Mouse (Mus musculus): Measurements from ENCODE around the gene Xkr8. TPM values are rescaled to one million over a fixed set of nuclear protein-coding genes. Genes with fewer than 3 reads are reported as not detected.
"Not testable (repeated sequence)": the region's sequence is repeated elsewhere in the genome, so short reads cannot be mapped to it uniquely, and the experiment has no call there.

Xkr8 gene
- polyA plus RNA-seq (2012; ENCODE audit: insufficient read depth, insufficient read length, low replicate concordance, missing spikeins), result not detected in 2 replicates

- H3K27ac ChIP-seq (ENCODE audit: insufficient read depth, low read depth, low read length), result no peak within 1 kb of the TSS
- H3K4me1 ChIP-seq (ENCODE audit: control insufficient read depth, insufficient read depth, low read length), result peaks cover 7% of the 10 kb centered on the region
- H3K4me3 ChIP-seq (ENCODE audit: insufficient read depth, low read depth, low read length), result peak within 1 kb of the TSS; percentile 49
- TF ChIP-seq POLR2A (IDR thresholded peaks at IDR 0.05; ENCODE audit: insufficient read depth, low read depth, low read length), result no peak
- no peak for TF ChIP-seq CTCF (IDR thresholded peaks at IDR 0.05; ENCODE audit: insufficient read depth, low read depth, low read length)
- WGBS, result 4% methylated on average over 34 of the region's 34 CpGs
Measured at GRCm38 (mm10) chr4:132732148-132732684, at the start of gene Xkr8. Gene Xkr8 (minus strand): TSS chr4:132732546.

GRCm38 (mm10) chr4:132780288-132780687 is 47.9 kb upstream of the Xkr8 start:
- TF ChIP-seq CTCF (IDR thresholded peaks at IDR 0.05; ENCODE audit: insufficient read depth, low read depth, low read length), result no peak
- no peak for TF ChIP-seq POLR2A (IDR thresholded peaks at IDR 0.05; ENCODE audit: insufficient read depth, low read depth, low read length)
- Histone ChIP-seq H3K4me1 (ENCODE audit: control insufficient read depth, insufficient read depth, low read length) (no peaks in the 10 kb centered on the region), H3K4me3 (ENCODE audit: insufficient read depth, low read depth, low read length) (no peak overlapping the region), H3K27ac (ENCODE audit: insufficient read depth, low read depth, low read length) (no peak overlapping the region)
- 93% methylated on average over 4 of the region's 4 CpGs for WGBS

DNA sequence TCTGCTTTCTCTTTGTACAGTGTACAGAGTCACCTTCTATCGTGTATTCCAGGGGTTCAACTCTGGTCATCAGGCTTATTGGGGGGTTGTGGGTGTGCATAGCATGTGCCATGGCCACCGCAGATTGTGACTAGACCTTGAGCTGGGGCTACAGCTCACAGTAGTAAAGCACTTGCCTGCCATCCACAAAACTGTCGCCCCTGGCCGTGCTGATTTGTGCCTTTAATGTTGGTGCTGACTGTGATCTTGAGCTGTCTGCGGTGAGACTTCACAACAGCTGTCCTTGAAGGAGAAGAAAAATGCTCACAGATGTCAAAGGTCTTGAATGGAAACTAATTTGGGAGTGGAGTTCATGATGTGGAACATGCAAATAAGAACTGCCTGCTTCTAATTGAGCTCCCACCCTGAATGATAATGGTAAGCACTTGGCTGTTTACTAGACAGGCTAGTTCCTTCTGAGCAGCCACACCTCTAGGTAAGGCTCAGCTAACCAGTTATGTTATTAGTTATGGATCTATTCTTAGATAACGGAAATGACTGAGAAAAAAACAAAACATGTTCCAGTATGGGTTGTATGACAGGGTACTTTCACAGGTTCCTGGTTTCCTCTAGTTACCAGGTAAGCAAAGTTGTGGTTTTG is 46.3 kb upstream of the Xkr8 start:
- no peaks in the 10 kb centered on the region for H3K4me1 ChIP-seq (ENCODE audit: control insufficient read depth, insufficient read depth, low read length)
- no peak overlapping the region for H3K4me3 ChIP-seq (ENCODE audit: insufficient read depth, low read depth, low read length)
- no peak for TF ChIP-seq POLR2A (IDR thresholded peaks at IDR 0.05; ENCODE audit: insufficient read depth, low read depth, low read length)
- TF ChIP-seq CTCF (IDR thresholded peaks at IDR 0.05; ENCODE audit: insufficient read depth, low read depth, low read length), result no peak
- no peak overlapping the region for H3K27ac ChIP-seq (ENCODE audit: insufficient read depth, low read depth, low read length)
- WGBS, result 97% methylated on average over 6 of the region's 6 CpGs

- WGBS, result 83% methylated on average over 5 of the region's 5 CpGs
- TF ChIP-seq POLR2A (IDR thresholded peaks at IDR 0.05; ENCODE audit: insufficient read depth, low read depth, low read length), result no peak
- TF ChIP-seq CTCF (IDR thresholded peaks at IDR 0.05; ENCODE audit: insufficient read depth, low read depth, low read length), result no peak
- H3K4me1 ChIP-seq (ENCODE audit: control insufficient read depth, insufficient read depth, low read length), result no peaks in the 10 kb centered on the region
- no peak overlapping the region for H3K4me3 ChIP-seq (ENCODE audit: insufficient read depth, low read depth, low read length)
- no peak overlapping the region for H3K27ac ChIP-seq (ENCODE audit: insufficient read depth, low read depth, low read length)
Measured at GRCm38 (mm10) chr4:132776764-132777163, 44.4 kb upstream of the Xkr8 start.

- WGBS, result 86% methylated on average over 3 of the region's 3 CpGs
- TF ChIP-seq CTCF (IDR thresholded peaks at IDR 0.05; ENCODE audit: insufficient read depth, low read depth, low read length) (no peak), POLR2A (IDR thresholded peaks at IDR 0.05; ENCODE audit: insufficient read depth, low read depth, low read length) (no peak)
- H3K4me3 ChIP-seq (ENCODE audit: insufficient read depth, low read depth, low read length), result no peak overlapping the region
- H3K4me1 ChIP-seq (ENCODE audit: control insufficient read depth, insufficient read depth, low read length), result no peaks in the 10 kb centered on the region
- H3K27ac ChIP-seq (ENCODE audit: insufficient read depth, low read depth, low read length), result no peak overlapping the region
Measured at GRCm38 (mm10) chr4:132774905-132775304, 42.6 kb upstream of the Xkr8 start.

- TF ChIP-seq CTCF (IDR thresholded peaks at IDR 0.05; ENCODE audit: insufficient read depth, low read depth, low read length) (no peak), POLR2A (IDR thresholded peaks at IDR 0.05; ENCODE audit: insufficient read depth, low read depth, low read length) (no peak)
- WGBS, result 92% methylated on average over 9 of the region's 9 CpGs
- Histone ChIP-seq H3K4me3 (ENCODE audit: insufficient read depth, low read depth, low read length) (no peak overlapping the region), H3K27ac (ENCODE audit: insufficient read depth, low read depth, low read length) (no peak overlapping the region), H3K4me1 (ENCODE audit: control insufficient read depth, insufficient read depth, low read length) (0 out of 2 replicates have a peak, but pooled peaks cover 2% of the 10 kb centered on the region)
Measured at GRCm38 (mm10) chr4:132771776-132772175, 39.4 kb upstream of the Xkr8 start.

- TF ChIP-seq CTCF (IDR thresholded peaks at IDR 0.05; ENCODE audit: insufficient read depth, low read depth, low read length) (no peak), POLR2A (IDR thresholded peaks at IDR 0.05; ENCODE audit: insufficient read depth, low read depth, low read length) (no peak)
- H3K4me1 ChIP-seq (ENCODE audit: control insufficient read depth, insufficient read depth, low read length), result 0 out of 2 replicates have a peak, but pooled peaks cover 2% of the 10 kb centered on the region
- no peak within 1 kb of the TSS for H3K27ac ChIP-seq (ENCODE audit: insufficient read depth, low read depth, low read length)
- peak within 1 kb of the TSS; percentile 95 for H3K4me3 ChIP-seq (ENCODE audit: insufficient read depth, low read depth, low read length)
- WGBS, result under 1% methylated on average over 71 of the region's 71 CpGs
Measured at GRCm38 (mm10) chr4:132767914-132768876, 35.8 kb upstream of the Xkr8 start, which contains the start of gene Rpa2. Gene Rpa2 (plus strand): TSS chr4:132768332.

- 89% methylated on average over 3 of the region's 3 CpGs for WGBS
- H3K4me1 ChIP-seq (ENCODE audit: control insufficient read depth, insufficient read depth, low read length); H3K4me3 ChIP-seq (ENCODE audit: insufficient read depth, low read depth, low read length); H3K27ac ChIP-seq (ENCODE audit: insufficient read depth, low read depth, low read length): not testable (repeated sequence)
Measured at GRCm38 (mm10) chr4:132763125-132763524, 30.8 kb upstream of the Xkr8 start.

GRCm38 (mm10) chr4:132762602-132763001 is 30.3 kb upstream of the Xkr8 start:
- no peak for TF ChIP-seq CTCF (IDR thresholded peaks at IDR 0.05; ENCODE audit: insufficient read depth, low read depth, low read length)
- no peak for TF ChIP-seq POLR2A (IDR thresholded peaks at IDR 0.05; ENCODE audit: insufficient read depth, low read depth, low read length)
- WGBS, result 78% methylated on average over 6 of the region's 6 CpGs

More at GRCm38 (mm10) chr4:132762602-132763001, 30.3 kb upstream of the Xkr8 start:
- Histone ChIP-seq H3K4me3 (ENCODE audit: insufficient read depth, low read depth, low read length) (no peak overlapping the region), H3K27ac (ENCODE audit: insufficient read depth, low read depth, low read length) (no peak overlapping the region), H3K4me1 (ENCODE audit: control insufficient read depth, insufficient read depth, low read length) (0 out of 2 replicates have a peak, but pooled peaks cover 3% of the 10 kb centered on the region)
